In genomic region chr13:107888231-107888555, GRCm38 (mm10) we compare ENCODE assay signal across 7 mouse cellular contexts.
DNase-seq lines count a peak whose midpoint lies in the region; ATAC-seq and TF ChIP-seq lines count a peak whose summit lies in the region.

No protein-coding gene starts in this region.

- H3K27me3 ChIP-seq in spleen, adult 2 months (ENCODE audit: control insufficient read depth, insufficient read depth, low read length), result peaks cover 14% of the 10 kb centered on the region
- peaks cover 5% of the 10 kb centered on the region for H3K27me3 ChIP-seq in forebrain, embryonic 13.5 days
- H3K27me3 ChIP-seq in liver, embryonic 11.5 days (replicated peaks; ENCODE audit: control insufficient read depth, insufficient read depth, low read length), result peaks cover 38% of the 10 kb centered on the region
- H3K27me3 ChIP-seq in stomach, postnatal 0 days (ENCODE audit: control insufficient read depth, insufficient read depth, low read length), result no peaks in the 10 kb centered on the region

- H3K9me3 ChIP-seq in forebrain, embryonic 13.5 days (replicated peaks), result no peaks in the 10 kb centered on the region
- no peaks in the 10 kb centered on the region for H3K9me3 ChIP-seq in liver, embryonic 11.5 days (ENCODE audit: control insufficient read depth, low read length)
- H3K9me3 ChIP-seq in stomach, postnatal 0 days (ENCODE audit: control insufficient read depth, low read length), result no peaks in the 10 kb centered on the region

- peak overlapping the region; percentile 89 for H3K4me3 ChIP-seq in spleen, adult 2 months (ENCODE audit: extremely low read depth, insufficient read depth, insufficient read length)
- H3K4me3 ChIP-seq in forebrain, embryonic 13.5 days, result peak overlapping the region; percentile 95
- peak overlapping the region; percentile 84 for H3K4me3 ChIP-seq in liver, embryonic 11.5 days (ENCODE audit: low read depth, low read length)
- H3K4me3 ChIP-seq in stomach, postnatal 0 days (ENCODE audit: low read depth, low read length), result peak overlapping the region; percentile 93

- TF ChIP-seq EP300 in stomach, postnatal 0 days (optimal IDR thresholded peaks at IDR 0.05), result no peak

- TF ChIP-seq CTCF in spleen, adult 2 months (IDR thresholded peaks at IDR 0.05; ENCODE audit: extremely low read depth, insufficient read depth, insufficient read length, insufficient replicate concordance), result no peak
- no peak for TF ChIP-seq CTCF in stomach, postnatal 0 days (IDR thresholded peaks at IDR 0.05; ENCODE audit: low read depth)

- H3K9ac ChIP-seq in forebrain, embryonic 13.5 days, result peak overlapping the region; percentile 98
- H3K9ac ChIP-seq in liver, embryonic 11.5 days (ENCODE audit: low read depth, low read length), result peak overlapping the region; percentile 73
- peak overlapping the region; percentile 91 for H3K9ac ChIP-seq in stomach, postnatal 0 days (ENCODE audit: low read length)

- no peak for DNase-seq in spleen, adult 2 months (ENCODE audit: low read depth in 1 of 2, low spot score in 2 of 2)
- DNase-seq in spleen, postnatal 10 days (ENCODE audit: low spot score in 2 of 2), result no peak
- no peak for DNase-seq in liver, embryonic 11.5 days (ENCODE audit: low spot score)
- DNase-seq in stomach, postnatal 0 days (ENCODE audit: low spot score), result no peak
- no peak for DNase-seq in adrenal gland, adult 8-10 months
- DNase-seq in right cerebral cortex, postnatal 14 days, result no peak

- no peak overlapping the region; the same call in 1 of the 2 replicates for H3K27ac ChIP-seq in spleen, adult 2 months (ENCODE audit: insufficient read depth, low read length)
- peak overlapping the region; percentile 97 for H3K27ac ChIP-seq in forebrain, embryonic 13.5 days
- H3K27ac ChIP-seq in liver, embryonic 11.5 days (ENCODE audit: low read depth, low read length), result peak overlapping the region; percentile 64; the same call in 1 of the 2 replicates
- H3K27ac ChIP-seq in stomach, postnatal 0 days (replicated peaks), result peak overlapping the region; percentile 96

- WGBS in spleen, adult 2 months, result 6% methylated on average over 9 of the region's 9 CpGs
- 0% methylated on average over 9 of the region's 9 CpGs for WGBS in forebrain, embryonic 13.5 days
- under 1% methylated on average over 9 of the region's 9 CpGs for WGBS in liver, embryonic 11.5 days
- under 1% methylated on average over 9 of the region's 9 CpGs for WGBS in stomach, postnatal 0 days

- ATAC-seq in forebrain, embryonic 13.5 days, result no peak
- no peak for ATAC-seq in liver, embryonic 11.5 days (replicated peaks; ENCODE audit: low FRiP score)
- no peak for ATAC-seq in stomach, postnatal 0 days (ENCODE audit: low FRiP score, low TSS enrichment)

- peak overlapping the region; percentile 71 for H3K4me2 ChIP-seq in forebrain, embryonic 13.5 days
- peak overlapping the region; percentile 98 for H3K4me2 ChIP-seq in liver, embryonic 11.5 days
- peak overlapping the region; percentile 88 for H3K4me2 ChIP-seq in stomach, postnatal 0 days (replicated peaks; ENCODE audit: low read depth)

- H3K36me3 ChIP-seq in spleen, adult 2 months (ENCODE audit: control insufficient read depth, insufficient read depth, low read length), result no peaks in the 10 kb centered on the region
- H3K36me3 ChIP-seq in forebrain, embryonic 13.5 days (ENCODE audit: poor library complexity, severe bottlenecking), result no peaks in the 10 kb centered on the region
- no peaks in the 10 kb centered on the region for H3K36me3 ChIP-seq in liver, embryonic 11.5 days (ENCODE audit: control insufficient read depth, insufficient read depth, low read length)
- no peaks in the 10 kb centered on the region for H3K36me3 ChIP-seq in stomach, postnatal 0 days (ENCODE audit: control insufficient read depth, insufficient read depth, low read length)

- H3K4me1 ChIP-seq in spleen, adult 2 months (ENCODE audit: control insufficient read depth, insufficient read depth, insufficient read length), result peaks cover 2% of the 10 kb centered on the region
- peaks cover 35% of the 10 kb centered on the region for H3K4me1 ChIP-seq in forebrain, embryonic 13.5 days
- H3K4me1 ChIP-seq in liver, embryonic 11.5 days (replicated peaks; ENCODE audit: control insufficient read depth, insufficient read depth, low read length), result peaks cover 9% of the 10 kb centered on the region
- H3K4me1 ChIP-seq in stomach, postnatal 0 days (replicated peaks; ENCODE audit: control insufficient read depth, insufficient read depth), result no peaks in the 10 kb centered on the region

- TF ChIP-seq POLR2A in spleen, adult 2 months (IDR thresholded peaks at IDR 0.05; ENCODE audit: low read depth, low read length), result no peak
